ENCODE assay signal across 1 mouse cellular context in the genomic region with DNA sequence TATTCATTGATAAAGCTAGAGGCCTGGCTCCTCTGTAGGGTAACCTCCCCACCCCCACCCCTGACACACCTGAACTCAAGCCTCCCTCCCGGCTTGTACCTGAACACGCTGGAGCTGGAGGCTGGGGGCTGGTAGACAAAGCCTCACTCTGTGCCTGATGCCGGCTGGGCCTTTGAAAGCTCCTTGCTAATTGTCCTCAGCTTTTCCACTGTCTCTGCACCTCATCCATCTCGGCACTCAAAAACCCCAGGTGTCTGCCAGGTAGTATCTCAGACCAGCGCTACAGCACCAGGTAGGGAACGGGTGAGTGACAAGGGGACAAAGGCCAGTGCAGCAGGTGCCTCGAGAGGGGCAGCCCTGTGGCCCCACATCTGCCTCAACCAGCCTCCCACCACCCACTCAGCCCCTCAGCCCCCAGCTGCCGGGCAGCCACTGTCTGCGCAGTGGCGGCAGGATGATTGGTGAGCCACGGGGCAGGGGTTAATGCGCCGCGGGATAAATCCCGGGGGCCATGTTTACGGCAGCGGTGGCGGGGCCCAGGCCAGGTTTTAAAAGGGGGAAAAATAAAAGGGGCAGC.
TF ChIP-seq lines count a peak whose summit lies in the region.

No protein-coding gene starts in this region.

TF ChIP-seq in ES-E14, 5 proteins besides CTCF, POLR2A, EP300 and RAD21 (continued from another document):
- no peak for TF ChIP-seq ZC3H11A (IDR thresholded peaks at IDR 0.05; ENCODE audit: borderline replicate concordance, low read depth, low read length)
